In the genomic region with DNA sequence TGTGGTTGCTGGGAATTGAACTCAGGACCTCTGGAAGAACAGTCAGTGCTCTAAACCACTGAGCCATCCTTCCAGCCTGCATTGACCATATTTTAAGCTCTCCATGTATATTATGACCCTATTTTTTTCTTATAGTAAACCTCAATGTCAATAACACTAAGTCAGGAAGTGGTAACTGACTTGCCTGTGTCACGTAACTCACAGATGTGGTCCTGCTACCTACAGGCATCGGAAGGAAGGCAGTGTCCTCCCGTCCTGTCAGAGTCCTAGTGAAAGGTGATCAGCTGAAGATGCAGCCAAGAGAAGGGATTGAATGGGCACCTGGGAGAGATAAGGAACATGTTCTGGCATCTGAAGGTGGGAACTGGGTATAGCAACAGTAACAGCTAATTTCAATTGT, we compare ENCODE assay signal across 18 mouse cellular contexts. TPM values are rescaled to one million over a fixed set of nuclear protein-coding genes. Genes with fewer than 3 reads are reported as not detected.
"Had no signal": no experiment of that assay in that cellular context is flagged by ENCODE, and none has a peak within 500 bp of the region (broad histone marks: within the 10 kb centered on the region; RNA-seq: fewer than 3 reads in every experiment).

No protein-coding gene starts in this region.

RNA-seq across cellular contexts. Expression of a gene that starts 8.7 kb away (rescaled TPM):
- polyA plus RNA-seq: embryonic facial prominence, embryonic 10.5 days; embryonic facial prominence, embryonic 11.5 days; embryonic facial prominence, embryonic 12.5 days; embryonic facial prominence, embryonic 13.5 days; erythroblast, embryonic 14.5 days; forebrain, embryonic 10.5 days; forebrain, embryonic 11.5 days; forebrain, embryonic 12.5 days; forebrain, embryonic 13.5 days; forebrain, embryonic 14.5 days had no signal

RNA-seq across cellular contexts. Expression of a gene that starts 20.7 kb away (rescaled TPM):
- polyA plus RNA-seq: embryonic facial prominence, embryonic 10.5 days; embryonic facial prominence, embryonic 11.5 days; embryonic facial prominence, embryonic 12.5 days; embryonic facial prominence, embryonic 13.5 days; erythroblast, embryonic 14.5 days; forebrain, embryonic 10.5 days; forebrain, embryonic 11.5 days; forebrain, embryonic 12.5 days; forebrain, embryonic 13.5 days; forebrain, embryonic 14.5 days; forebrain, embryonic 15.5 days; forebrain, embryonic 16.5 days; forebrain, postnatal 0 days had no signal

RNA-seq across cellular contexts. Expression of a gene that starts 27.6 kb away (rescaled TPM):
- polyA plus RNA-seq: embryonic facial prominence, embryonic 10.5 days; embryonic facial prominence, embryonic 11.5 days; embryonic facial prominence, embryonic 12.5 days; embryonic facial prominence, embryonic 13.5 days; embryonic facial prominence, embryonic 14.5 days; embryonic facial prominence, embryonic 15.5 days; erythroblast, embryonic 14.5 days; forebrain, embryonic 10.5 days; forebrain, embryonic 11.5 days; forebrain, embryonic 12.5 days; forebrain, embryonic 13.5 days; forebrain, embryonic 14.5 days; forebrain, embryonic 15.5 days; forebrain, embryonic 16.5 days had no signal

RNA-seq across cellular contexts. Expression of a gene that starts 57.2 kb away (rescaled TPM):
- polyA plus RNA-seq: cortical plate, adult 2 months; embryonic facial prominence, embryonic 10.5 days; embryonic facial prominence, embryonic 11.5 days; embryonic facial prominence, embryonic 12.5 days; embryonic facial prominence, embryonic 13.5 days; erythroblast, embryonic 14.5 days; forebrain, embryonic 10.5 days; forebrain, embryonic 11.5 days; forebrain, embryonic 12.5 days; forebrain, embryonic 13.5 days; forebrain, embryonic 14.5 days; forebrain, embryonic 15.5 days; forebrain, embryonic 16.5 days; forebrain, postnatal 0 days; gonadal fat pad, adult 2 months; heart, adult 2 months had no signal
